9 mouse cellular contexts compared by ENCODE assay signal in the genomic region with DNA sequence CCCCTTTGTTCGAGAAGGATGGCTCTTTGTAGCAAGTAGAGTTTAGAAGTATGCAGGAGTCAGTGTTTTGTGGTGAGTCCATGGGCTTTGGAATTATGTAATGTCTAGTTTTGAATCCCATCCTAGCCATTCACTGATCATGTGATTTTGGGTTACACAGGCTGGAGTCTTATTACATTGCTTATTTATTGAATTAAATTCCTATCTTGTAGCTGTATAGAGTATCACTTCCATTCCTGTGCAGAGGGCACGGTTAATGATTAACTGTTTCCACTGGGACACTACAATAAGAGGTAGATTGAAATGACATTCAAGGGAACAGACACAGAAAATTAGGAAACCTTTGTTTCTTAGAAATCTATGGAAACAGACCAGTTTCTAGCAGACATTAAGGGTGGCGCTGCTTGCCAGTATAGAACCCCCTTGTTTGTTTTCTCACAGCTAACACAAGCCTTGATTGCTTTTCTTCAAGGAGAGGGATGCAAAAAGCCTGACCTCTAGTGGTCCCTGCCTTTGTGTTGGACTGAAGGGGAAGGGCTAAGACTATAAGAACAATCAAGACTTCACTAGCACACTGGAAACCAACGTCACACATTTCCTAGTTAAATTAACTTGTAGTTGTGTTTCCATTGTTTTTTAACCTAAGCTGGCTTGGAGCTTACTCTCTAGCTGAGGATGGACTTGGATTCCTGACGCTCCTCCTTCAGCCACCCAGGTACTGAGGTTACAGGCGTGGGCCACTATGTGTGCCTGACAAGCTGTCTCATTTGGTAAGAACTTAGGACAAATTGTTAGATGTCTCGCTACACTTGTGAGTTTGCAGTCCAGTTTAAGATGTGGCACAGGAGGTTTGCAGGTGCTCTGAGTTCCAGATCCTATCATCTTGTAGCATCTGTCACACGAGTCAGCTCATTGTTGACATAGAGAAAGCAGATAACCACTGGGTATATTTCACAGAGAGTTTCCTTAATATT.
DNase-seq lines count a peak whose midpoint lies in the region; ATAC-seq lines count a peak whose summit lies in the region.
"Had no signal": no experiment of that assay in that cellular context is flagged by ENCODE, and none has a peak within 500 bp of the region (broad histone marks: within the 10 kb centered on the region; RNA-seq: fewer than 3 reads in every experiment).

No protein-coding gene starts in this region.

- H3K9me3 ChIP-seq in limb, embryonic 11.5 days (ENCODE audit: control insufficient read depth, low read length) = no peaks in the 10 kb centered on the region
- H3K9me3 ChIP-seq in limb, embryonic 10.5 days (replicated peaks) = no peaks in the 10 kb centered on the region
- H3K9me3 ChIP-seq in hindbrain, embryonic 16.5 days (ENCODE audit: control insufficient read depth, low read length) = no peaks in the 10 kb centered on the region
- H3K9me3 ChIP-seq: embryonic facial prominence, embryonic 13.5 days; midbrain, embryonic 12.5 days had no signal

- H3K4me3 ChIP-seq in limb, embryonic 11.5 days (ENCODE audit: low read depth, low read length) = no peak overlapping the region
- no peak overlapping the region for H3K4me3 ChIP-seq in limb, embryonic 10.5 days
- H3K4me3 ChIP-seq in hindbrain, embryonic 16.5 days (ENCODE audit: low read length) = no peak overlapping the region
- H3K4me3 ChIP-seq: embryonic facial prominence, embryonic 13.5 days; midbrain, embryonic 12.5 days had no signal

- no peak overlapping the region for H3K9ac ChIP-seq in limb, embryonic 11.5 days (ENCODE audit: low read length)
- H3K9ac ChIP-seq in hindbrain, embryonic 16.5 days (ENCODE audit: low read depth, low read length) = no peak overlapping the region
- H3K9ac ChIP-seq: embryonic facial prominence, embryonic 13.5 days; midbrain, embryonic 12.5 days had no signal

- no peaks in the 10 kb centered on the region for H3K36me3 ChIP-seq in limb, embryonic 11.5 days (ENCODE audit: control insufficient read depth, insufficient read depth, low read length)
- H3K36me3 ChIP-seq in limb, embryonic 10.5 days = no peaks in the 10 kb centered on the region
- H3K36me3 ChIP-seq in hindbrain, embryonic 16.5 days (ENCODE audit: control insufficient read depth, insufficient read depth, low read length) = no peaks in the 10 kb centered on the region
- H3K36me3 ChIP-seq: embryonic facial prominence, embryonic 13.5 days; midbrain, embryonic 12.5 days had no signal

- H3K27me3 ChIP-seq in limb, embryonic 11.5 days (ENCODE audit: control insufficient read depth, insufficient read depth, low read length) = no peaks in the 10 kb centered on the region
- 0 out of 2 replicates have a peak, but pooled peaks cover 3% of the 10 kb centered on the region for H3K27me3 ChIP-seq in limb, embryonic 10.5 days (ENCODE audit: low read depth, poor library complexity, severe bottlenecking)
- peaks cover 4% of the 10 kb centered on the region; the same call in 1 of the 2 replicates for H3K27me3 ChIP-seq in hindbrain, embryonic 16.5 days (replicated peaks; ENCODE audit: control insufficient read depth, insufficient read depth, low read length)

- H3K4me2 ChIP-seq in limb, embryonic 11.5 days (ENCODE audit: low read depth, severe bottlenecking) = no peak overlapping the region
- H3K4me2 ChIP-seq in hindbrain, embryonic 16.5 days (ENCODE audit: low read length) = no peak overlapping the region
- H3K4me2 ChIP-seq: embryonic facial prominence, embryonic 13.5 days; midbrain, embryonic 12.5 days had no signal

- no peak overlapping the region for H3K27ac ChIP-seq in limb, embryonic 11.5 days (replicated peaks; ENCODE audit: low read depth, low read length)
- no peak overlapping the region for H3K27ac ChIP-seq in limb, embryonic 10.5 days
- H3K27ac ChIP-seq in hindbrain, embryonic 16.5 days (ENCODE audit: low read depth, low read length) = no peak overlapping the region
- H3K27ac ChIP-seq: embryonic facial prominence, embryonic 13.5 days; midbrain, embryonic 12.5 days had no signal

- H3K4me1 ChIP-seq in limb, embryonic 11.5 days (ENCODE audit: control insufficient read depth, insufficient read depth, low read length) = no peaks in the 10 kb centered on the region
- no peaks in the 10 kb centered on the region for H3K4me1 ChIP-seq in limb, embryonic 10.5 days
- H3K4me1 ChIP-seq in hindbrain, embryonic 16.5 days (ENCODE audit: control insufficient read depth, insufficient read depth, low read depth, low read length) = no peaks in the 10 kb centered on the region
- H3K4me1 ChIP-seq: embryonic facial prominence, embryonic 13.5 days had no signal

- DNase-seq in limb, embryonic 11.5 days (ENCODE audit: low spot score) = peak; percentile 30
- DNase-seq in limb, embryonic 10.5 days (ENCODE audit: low spot score) = no peak
- DNase-seq in NIH3T3 (ENCODE audit: low read depth) = peak; percentile 66
- peak; percentile 39 for DNase-seq in lung, postnatal 25 days (ENCODE audit: low spot score)
- no peak for DNase-seq in left cerebral cortex, adult 18-20 months (ENCODE audit: low spot score in 2 of 2)
- DNase-seq in layer of hippocampus, adult 18-20 months (ENCODE audit: low spot score in 2 of 2) = no peak

- no peak for ATAC-seq in limb, embryonic 11.5 days (ENCODE audit: insufficient number of reproducible peaks, low FRiP score, low TSS enrichment, low read depth)
- ATAC-seq in hindbrain, embryonic 16.5 days = 0 out of 2 replicates have a peak, but pooled peaks have one; percentile 52

- WGBS in limb, embryonic 11.5 days = 49% methylated on average over 8 of the region's 8 CpGs
- 49% methylated on average over 8 of the region's 8 CpGs for WGBS in limb, embryonic 10.5 days
- WGBS in hindbrain, embryonic 16.5 days = 51% methylated on average over 8 of the region's 8 CpGs

Comparison
In these comparisons a context has a peak if more than half of its experiments do, and no peak if none do; other contexts are left out.
1. DNase-seq: peak in limb, embryonic 11.5 days (single experiment), NIH3T3 (single experiment) and lung, postnatal 25 days (single experiment); none in limb, embryonic 10.5 days (single experiment), left cerebral cortex, adult 18-20 months (0 of 2) and layer of hippocampus, adult 18-20 months (0 of 2).